Mouse (Mus musculus) embryonic facial prominence, embryonic 11.5 days (tissue): ENCODE measurements around the gene 1700020L24Rik. TPM values are rescaled to one million over a fixed set of nuclear protein-coding genes. Genes with fewer than 3 reads are reported as not detected.

Source experiments
- ATAC-seq: fragments of 200-750 bp; cut with Nextera tagmentation; replicated peaks from 2 replicates; pipeline ENCODE4 v1.8.0; 2017; ENCODE audit warnings: low read depth; ENCODE audit not compliant: insufficient number of reproducible peaks, low FRiP score, low TSS enrichment
- DNase-seq: peaks from one replicate; pipeline ENCODE4 v3.0.0-alpha.2; 2015; ENCODE audit warnings: low spot score
- H3K27ac ChIP-seq: fragments of 300-500 bp; sonication (generic); replicated peaks from 2 replicates; pipeline ENCODE4 v1.5.1; 2014; ENCODE audit warnings: mild to moderate bottlenecking, low read depth, low read length, control low read depth
- H3K27me3 ChIP-seq: fragments of 300-500 bp; sonication (generic); 2 replicates; pipeline ENCODE4 v1.6.1; 2014; ENCODE audit warnings: mild to moderate bottlenecking, low read length, moderate library complexity, mixed read lengths; ENCODE audit not compliant: control insufficient read depth, insufficient read depth
- H3K36me3 ChIP-seq: fragments of 300-500 bp; sonication (generic); replicated peaks from 2 replicates; pipeline ENCODE4 v1.6.1; 2014; ENCODE audit warnings: low read depth, mild to moderate bottlenecking, low read length, moderate library complexity, mixed read lengths; ENCODE audit not compliant: control insufficient read depth, insufficient read depth
- H3K4me1 ChIP-seq: fragments of 300-500 bp; sonication (generic); 2 replicates; pipeline ENCODE4 v1.6.1; 2014; ENCODE audit warnings: low read length, mixed read lengths; ENCODE audit not compliant: control insufficient read depth, insufficient read depth
- H3K4me2 ChIP-seq: fragments of 300-500 bp; sonication (generic); 2 replicates; pipeline ENCODE4 v1.6.1; 2014; ENCODE audit warnings: low read depth, mild to moderate bottlenecking, control low read depth, low read length, moderate library complexity
- H3K4me3 ChIP-seq: fragments of 300-500 bp; sonication (generic); 2 replicates; pipeline ENCODE4 v1.5.1; 2014; ENCODE audit warnings: low read depth, low read length, control low read depth
- H3K9ac ChIP-seq: fragments of 300-500 bp; sonication (generic); replicated peaks from 2 replicates; pipeline ENCODE4 v1.6.1; 2014; ENCODE audit warnings: mild to moderate bottlenecking, control low read depth, low read length
- H3K9me3 ChIP-seq: fragments of 300-500 bp; sonication (generic); replicated peaks from 2 replicates; pipeline ENCODE4 v1.6.1; 2016; ENCODE audit warnings: mild to moderate bottlenecking, low read length, inconsistent platforms, mixed read lengths; ENCODE audit not compliant: control insufficient read depth
- WGBS: fragments of 180-500 bp; shearing (Covaris S2); extraction: QIAGEN DNeasy Blood & Tissue Kit; methylation state at CpG from one replicate; pipeline ENCODE4 v1.1.7; 2014; 5-methylcytosine and 5-hydroxymethylcytosine counted together
- polyA plus RNA-seq: library from polyadenylated mRNA; unstranded; fragments of >200 nt; fragmentation: Nextera tagmentation; extraction: Ambion mirVana; gene quantifications from 2 replicates; pipeline ENCODE4 v1.2.1, GENCODE M21; 2014

Gene 1700020L24Rik
- polyA plus RNA-seq, 1 experiment from 2014 or later, result 0.38 TPM

DNA sequence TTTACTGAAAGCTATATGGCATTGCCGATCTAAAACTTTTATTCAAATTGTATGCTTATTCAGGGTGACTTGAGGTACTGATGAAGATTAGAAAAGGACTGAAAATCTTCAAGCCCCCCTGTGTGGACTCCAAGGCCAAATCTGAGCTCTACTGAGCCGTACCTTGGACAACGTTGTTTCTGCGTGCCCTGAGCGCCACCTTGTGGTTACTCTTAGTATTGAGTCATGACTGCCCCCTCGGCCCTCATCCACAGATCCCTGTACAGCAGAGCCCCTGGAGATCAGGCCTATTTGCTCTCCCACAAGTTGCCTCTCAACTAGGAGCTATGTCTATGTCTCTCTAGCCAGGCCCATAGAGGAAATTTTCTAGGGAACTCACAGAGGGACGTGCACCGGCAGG lies 12.8 kb upstream of the 1700020L24Rik start:
- H3K4me3 ChIP-seq, result no peak overlapping the region
- no peaks in the 10 kb centered on the region for H3K36me3 ChIP-seq
- no peak overlapping the region for H3K9ac ChIP-seq
- ATAC-seq, result no peak; the same call in 1 of the 2 replicates
- H3K9me3 ChIP-seq, result no peaks in the 10 kb centered on the region
- H3K27ac ChIP-seq, result no peak overlapping the region
- no peak overlapping the region for H3K4me2 ChIP-seq
- peaks cover 6% of the 10 kb centered on the region for H3K27me3 ChIP-seq
- DNase-seq, result peak; percentile 84
- 9% methylated on average over 8 of the region's 8 CpGs for WGBS
- H3K4me1 ChIP-seq, result no peaks in the 10 kb centered on the region

DNA sequence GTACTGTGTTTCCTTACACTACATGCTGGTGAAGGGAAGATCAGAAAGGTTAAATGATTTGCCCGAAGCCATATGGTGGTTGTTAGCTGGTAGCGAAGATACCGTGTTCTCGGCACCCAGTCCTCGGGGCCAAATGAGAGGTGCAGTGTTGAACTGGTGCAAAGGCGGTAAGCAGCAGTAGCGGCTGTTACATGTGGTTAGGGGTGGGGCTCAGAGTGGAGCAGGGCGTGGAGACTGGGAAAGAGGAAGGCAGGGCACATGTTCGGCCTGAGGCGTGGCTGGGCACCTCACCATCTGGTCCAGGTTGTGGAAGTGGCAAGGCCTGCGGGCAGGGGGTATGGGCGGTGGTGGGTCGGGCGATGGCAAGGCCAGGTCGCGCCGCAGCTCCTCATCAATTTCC lies 10.5 kb upstream of the 1700020L24Rik start:
- Histone ChIP-seq H3K9ac (no peak overlapping the region), H3K9me3 (no peaks in the 10 kb centered on the region), H3K36me3 (no peaks in the 10 kb centered on the region), H3K4me3 (no peak overlapping the region), H3K4me1 (no peaks in the 10 kb centered on the region), H3K27me3 (no peaks in the 10 kb centered on the region; the same call in 1 of the 2 replicates), H3K27ac (no peak overlapping the region), H3K4me2 (no peak overlapping the region)
- DNase-seq (no peak), ATAC-seq (no peak)
- 33% methylated on average over 17 of the region's 17 CpGs for WGBS

DNA sequence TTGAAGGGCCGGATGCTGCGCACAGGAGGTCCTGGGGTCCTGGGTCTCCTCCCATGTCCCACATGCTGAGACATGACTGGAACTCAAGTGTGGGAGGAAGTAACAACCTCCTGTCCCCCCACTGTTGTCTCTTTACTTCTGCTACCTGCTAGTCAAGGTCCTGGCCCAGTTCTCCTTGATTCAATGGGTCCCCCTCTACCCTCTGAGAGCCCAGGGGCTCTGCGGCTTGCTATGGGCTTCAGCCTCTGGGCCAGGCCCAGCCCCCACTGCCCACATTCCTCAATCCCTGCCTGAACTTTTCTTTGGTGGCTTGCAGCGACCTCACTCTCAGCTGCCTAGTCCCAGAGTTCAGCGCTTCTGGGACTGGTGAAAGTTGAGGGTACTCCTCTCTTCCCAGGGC lies 8.1 kb upstream of the 1700020L24Rik start, which contains the start of gene Gas2l2:
Gene Gas2l2, minus strand, starts transcription at position 101 of the 400 bp plus-strand sequence.
- ATAC-seq, result no peak
- no peaks in the 10 kb centered on the region for H3K4me1 ChIP-seq
- no peak within 1 kb of the TSS for H3K4me2 ChIP-seq
- no peak within 1 kb of the TSS for H3K27ac ChIP-seq
- H3K27me3 ChIP-seq, result no peaks in the 10 kb centered on the region; the same call in 1 of the 2 replicates
- H3K36me3 ChIP-seq, result no peaks in the 10 kb centered on the region
- 52% methylated on average over 5 of the region's 5 CpGs for WGBS
- H3K9ac ChIP-seq, result no peak within 1 kb of the TSS
- no peak within 1 kb of the TSS for H3K4me3 ChIP-seq
- no peaks in the 10 kb centered on the region for H3K9me3 ChIP-seq
- DNase-seq, result no peak

DNA sequence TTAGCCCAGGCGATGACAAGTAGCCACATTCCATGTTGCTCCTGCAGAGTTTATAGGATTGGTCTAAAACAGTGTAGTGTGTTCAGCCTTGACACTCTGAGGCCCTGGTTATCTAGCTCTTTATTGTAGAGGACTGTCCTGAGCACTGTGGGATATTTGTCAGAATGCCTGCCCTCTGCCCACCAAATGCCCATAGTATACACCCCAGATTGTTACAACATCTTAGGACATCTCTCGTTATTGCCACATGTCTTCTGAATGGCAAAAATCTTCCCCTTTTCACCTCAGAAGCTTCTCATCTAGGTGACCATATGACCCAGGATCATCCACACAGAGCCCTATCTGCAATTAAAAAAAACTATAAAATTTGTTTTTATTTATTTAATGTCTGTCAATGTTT lies 4.9 kb upstream of the 1700020L24Rik start:
- Histone ChIP-seq H3K4me3 (no peak overlapping the region), H3K36me3 (no peaks in the 10 kb centered on the region), H3K9ac (no peak overlapping the region), H3K4me2 (no peak overlapping the region), H3K9me3 (no peaks in the 10 kb centered on the region), H3K27ac (no peak overlapping the region), H3K4me1 (no peaks in the 10 kb centered on the region), H3K27me3 (no peaks in the 10 kb centered on the region; the same call in 1 of the 2 replicates)
- ATAC-seq, result no peak
- WGBS, result 84% methylated on average over 2 of the region's 2 CpGs
- DNase-seq, result no peak

DNA sequence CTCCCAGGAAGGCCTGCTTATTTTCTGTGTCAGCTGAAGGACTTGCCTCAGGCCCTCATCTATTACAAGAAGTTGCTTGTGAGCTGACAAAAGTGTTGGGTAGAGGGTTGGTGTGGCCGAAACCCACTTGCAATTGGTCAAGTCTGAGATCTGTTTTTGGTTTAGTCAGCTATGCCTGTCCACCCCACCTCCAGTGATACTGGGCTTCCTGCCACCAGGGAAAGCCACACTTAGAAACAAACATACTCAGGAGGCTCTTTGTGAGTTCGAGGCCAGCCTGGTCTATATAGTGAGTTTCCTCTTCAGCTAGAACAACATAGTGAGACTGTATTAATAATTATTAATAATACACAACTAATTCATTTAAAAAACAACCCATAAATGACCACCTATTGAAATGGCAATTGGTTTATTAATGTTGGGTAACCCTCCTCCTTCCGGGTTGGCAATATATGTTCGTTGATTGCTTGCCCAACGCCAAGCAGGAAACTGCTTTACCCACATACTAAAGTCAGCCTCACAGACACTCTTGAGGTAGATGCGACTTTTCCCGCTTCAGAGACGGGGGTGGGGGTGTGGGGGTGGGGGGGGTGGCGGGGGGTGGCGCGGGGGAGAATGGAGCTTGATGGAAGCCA lies 2.1 kb downstream of the 1700020L24Rik start:
- 32% methylated on average over 11 of the region's 11 CpGs for WGBS

DNA sequence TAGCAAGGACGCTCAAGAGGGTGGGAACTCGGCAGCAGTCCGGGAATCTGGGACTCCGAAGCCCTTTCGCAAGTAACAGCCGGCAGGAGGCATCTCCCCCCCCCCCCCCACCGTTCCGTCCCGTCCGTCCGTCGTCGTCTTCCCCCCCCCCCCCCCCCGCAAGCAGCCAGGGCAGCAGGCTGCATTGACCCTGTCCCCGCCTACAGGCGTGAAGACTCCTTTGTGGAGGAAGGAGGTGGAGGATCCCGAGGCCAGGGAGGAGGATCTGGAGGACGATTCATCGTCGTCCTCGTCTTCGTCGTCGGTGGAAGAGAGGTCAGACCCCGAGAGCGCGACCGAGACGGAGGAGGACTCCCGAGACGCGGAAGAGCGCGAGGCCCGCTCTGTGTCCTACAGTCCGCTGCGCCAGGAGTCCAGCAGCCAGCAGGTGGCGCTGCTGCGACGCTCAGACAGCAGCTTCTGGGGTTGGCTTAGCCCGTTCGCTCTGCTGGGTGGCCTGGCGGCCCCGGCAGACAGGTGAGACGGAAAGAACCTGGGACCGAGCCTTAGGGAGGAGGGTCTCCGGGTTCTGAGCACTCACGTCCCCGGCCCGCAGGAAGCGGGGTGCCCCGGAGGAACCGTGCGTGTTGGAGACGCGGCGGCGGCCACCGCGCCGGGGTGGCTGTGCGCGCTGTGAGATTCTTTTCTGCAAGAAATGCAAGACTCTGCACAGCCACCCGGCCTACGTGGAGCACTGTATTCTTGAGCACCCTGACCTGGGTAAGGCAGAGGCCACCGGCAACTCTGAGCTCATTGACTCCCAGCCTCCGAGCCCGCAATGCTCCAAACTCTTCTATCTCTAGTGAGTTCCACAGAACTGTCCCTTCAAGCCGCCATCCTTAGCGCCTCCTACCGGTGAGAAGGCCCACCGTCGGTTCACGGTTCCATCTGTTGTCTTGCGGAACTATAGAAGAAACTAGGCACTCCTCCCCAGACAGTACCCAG lies 2.9 kb downstream of the 1700020L24Rik start:
- DNase-seq, result peak; percentile 97
- H3K27me3 ChIP-seq, result peaks cover 39% of the 10 kb centered on the region
- H3K4me2 ChIP-seq, result peak overlapping the region; percentile 90
- H3K9ac ChIP-seq, result peak overlapping the region; percentile 59
- H3K4me1 ChIP-seq, result no peaks in the 10 kb centered on the region
- WGBS, result 1% methylated on average over 65 of the region's 75 CpGs
- H3K4me3 ChIP-seq, result peak overlapping the region; percentile 52
- H3K27ac ChIP-seq, result no peak overlapping the region
- no peaks in the 10 kb centered on the region for H3K36me3 ChIP-seq
- no peaks in the 10 kb centered on the region for H3K9me3 ChIP-seq
- ATAC-seq, result peak; percentile 89

More for the DNA sequence above, 2.1 kb downstream of the 1700020L24Rik start:
- ATAC-seq, result no peak
- DNase-seq, result no peak
- H3K27ac ChIP-seq, result no peak overlapping the region
- peaks cover 32% of the 10 kb centered on the region for H3K27me3 ChIP-seq
- H3K4me3 ChIP-seq, result peak overlapping the region; percentile 52; the same call in 1 of the 2 replicates
- no peaks in the 10 kb centered on the region for H3K36me3 ChIP-seq
- H3K4me1 ChIP-seq, result no peaks in the 10 kb centered on the region
- H3K9me3 ChIP-seq, result no peaks in the 10 kb centered on the region
- peak overlapping the region; percentile 90 for H3K4me2 ChIP-seq
- no peak overlapping the region for H3K9ac ChIP-seq

DNA sequence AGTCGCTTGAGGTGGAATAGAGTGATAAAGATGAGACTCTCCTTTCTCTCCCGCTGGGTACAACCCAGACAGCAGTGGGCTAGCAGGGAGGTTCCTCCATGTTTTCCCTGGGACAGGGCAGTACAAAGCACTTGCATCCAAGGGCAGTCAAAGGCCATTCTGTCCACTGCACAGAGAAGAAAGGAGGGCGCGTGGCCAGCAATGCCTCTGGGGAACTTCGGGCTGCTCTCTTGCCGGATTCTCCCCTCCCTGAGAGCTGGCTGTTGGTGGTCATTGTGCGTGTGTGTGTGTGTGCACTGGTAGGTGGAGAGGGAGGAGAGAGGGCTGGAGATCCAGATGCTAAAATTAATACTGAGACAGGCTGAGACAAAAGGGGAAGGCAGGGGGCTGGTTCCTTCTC lies 3.8 kb downstream of the 1700020L24Rik start:
- no peak for ATAC-seq
- 32% methylated on average over 7 of the region's 7 CpGs for WGBS
- H3K4me3 ChIP-seq, result no peak overlapping the region

More for the DNA sequence above, 3.8 kb downstream of the 1700020L24Rik start:
- H3K27ac ChIP-seq, result no peak overlapping the region
- no peak for DNase-seq
- no peaks in the 10 kb centered on the region for H3K4me1 ChIP-seq
- no peak overlapping the region for H3K9ac ChIP-seq
- no peaks in the 10 kb centered on the region for H3K36me3 ChIP-seq
- peaks cover 41% of the 10 kb centered on the region for H3K27me3 ChIP-seq
- H3K9me3 ChIP-seq, result no peaks in the 10 kb centered on the region
- H3K4me2 ChIP-seq, result no peak overlapping the region
